Mouse (Mus musculus): ENCODE measurements around the gene Ndufa4l2. TPM values are rescaled to one million over a fixed set of nuclear protein-coding genes. Genes with fewer than 3 reads are reported as not detected.

Gene Ndufa4l2
- polyA plus RNA-seq, 1 experiment: 10.3 TPM

DNA sequence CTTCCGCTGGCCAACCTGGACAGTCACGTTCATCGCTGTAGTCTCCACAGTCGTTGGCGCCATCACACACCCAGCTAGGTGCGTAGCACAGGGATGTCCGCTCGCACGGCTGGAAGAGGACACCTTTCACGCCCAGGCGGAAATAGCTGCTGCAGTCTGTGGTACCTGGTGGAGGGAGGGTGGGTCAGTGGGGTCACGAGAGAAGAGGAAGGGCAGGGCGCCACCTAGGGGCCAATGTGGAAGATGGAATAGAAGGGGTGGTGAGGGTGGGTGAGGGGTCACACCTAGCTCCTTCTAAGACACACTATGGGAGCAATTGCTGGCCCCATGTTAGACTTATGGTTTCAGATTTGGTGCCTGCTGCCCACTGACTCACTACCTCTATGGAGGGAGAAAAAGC lies 42.6 kb downstream of the Ndufa4l2 start:
- DNase-seq (ENCODE audit: extremely low spot score in 1 of 2, low spot score in 1 of 2): no peak

DNA sequence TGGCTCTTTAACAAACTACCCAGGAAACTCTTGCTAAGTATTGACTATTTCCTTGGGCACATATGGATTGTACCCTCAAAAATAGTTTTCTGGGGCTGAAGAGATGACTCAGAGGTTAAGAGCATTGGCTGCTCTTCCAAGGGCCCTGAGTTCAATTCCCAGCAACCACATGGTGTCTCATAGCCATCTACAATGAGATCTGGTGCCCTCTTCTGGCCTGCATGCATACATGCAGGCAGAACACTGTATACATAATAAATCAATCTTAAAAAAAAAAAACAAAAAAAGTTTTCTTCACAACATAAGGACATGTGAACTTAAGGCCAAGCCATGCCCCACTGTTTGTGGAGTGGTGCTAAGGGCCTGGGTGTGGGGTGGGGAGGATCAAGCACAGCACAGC lies 46.4 kb downstream of the Ndufa4l2 start:
- DNase-seq (ENCODE audit: extremely low spot score in 1 of 2, low spot score in 1 of 2): no peak

- DNase-seq (ENCODE audit: extremely low spot score in 1 of 2, low spot score in 1 of 2): no peak
These were observed 49.1 kb downstream of the Ndufa4l2 start for GRCm38 (mm10) chr10:127563840-127564239.

- peak in 1 of 2 experiments; percentile 27 for DNase-seq (ENCODE audit: extremely low spot score in 1 of 2, low spot score in 1 of 2)
These were observed 49.5 kb downstream of the Ndufa4l2 start for GRCm38 (mm10) chr10:127564301-127564700.

Other genes with a start within 250 kb of the Ndufa4l2 start
- gene Dctn2, start 248.6 kb upstream of the Ndufa4l2 start, polyA plus RNA-seq (2012; rRNA removed): 285 and 313 TPM in 2 replicates
- 50.0 and 51.5 TPM in 2 replicates for gene Mbd6, start 225.9 kb upstream of the Ndufa4l2 start, polyA plus RNA-seq (2012; rRNA removed)
- gene Mars, start 203.2 kb upstream of the Ndufa4l2 start, polyA plus RNA-seq (2012; rRNA removed): 63.1 and 81.8 TPM in 2 replicates
- gene Arhgap9, start 193.0 kb upstream of the Ndufa4l2 start, polyA plus RNA-seq (2012; rRNA removed): 1.1 and 1.3 TPM in 2 replicates
- gene Gli1, start 173.0 kb upstream of the Ndufa4l2 start, polyA plus RNA-seq (2012; rRNA removed): 2.0 and 3.2 TPM in 2 replicates
- 0.10 and 0.13 TPM in 2 replicates for gene Inhbe, start 160.6 kb upstream of the Ndufa4l2 start, polyA plus RNA-seq (2012; rRNA removed)
- not detected in 2 replicates for gene Inhbc, start 144.5 kb upstream of the Ndufa4l2 start, polyA plus RNA-seq (2012; rRNA removed)
- 179 and 210 TPM in 2 replicates for gene R3hdm2, start 134.6 kb upstream of the Ndufa4l2 start, polyA plus RNA-seq (2012; rRNA removed)
- gene Stac3, start 13.3 kb upstream of the Ndufa4l2 start, polyA plus RNA-seq (2012; rRNA removed): 8.8 and 9.8 TPM in 2 replicates
- 45.3 and 46.6 TPM in 2 replicates for gene Shmt2, start 7.5 kb downstream of the Ndufa4l2 start, polyA plus RNA-seq (2012; rRNA removed)
- gene Nxph4, start 19.6 kb downstream of the Ndufa4l2 start, polyA plus RNA-seq (2012; rRNA removed): 9.3 and 12.1 TPM in 2 replicates
- 279 and 283 TPM in 2 replicates for gene Lrp1, start 106.2 kb downstream of the Ndufa4l2 start, polyA plus RNA-seq (2012; rRNA removed)
- 11.0 and 11.9 TPM in 2 replicates for gene Stat6, start 128.0 kb downstream of the Ndufa4l2 start, polyA plus RNA-seq (2012; rRNA removed)
- gene Nemp1, start 151.9 kb downstream of the Ndufa4l2 start, polyA plus RNA-seq (2012; rRNA removed): 4.5 and 4.8 TPM in 2 replicates
- gene Nab2, start 153.6 kb downstream of the Ndufa4l2 start, polyA plus RNA-seq (2012; rRNA removed): 38.2 and 46.1 TPM in 2 replicates
- gene Myo1a, start 190.2 kb downstream of the Ndufa4l2 start, polyA plus RNA-seq (2012; rRNA removed): 1.4 and 1.5 TPM in 2 replicates
- 34.9 and 38.9 TPM in 2 replicates for gene Tac2, start 209.5 kb downstream of the Ndufa4l2 start, polyA plus RNA-seq (2012; rRNA removed)
- gene Zbtb39, start 224.6 kb downstream of the Ndufa4l2 start, polyA plus RNA-seq (2012; rRNA removed): 6.0 and 6.1 TPM in 2 replicates
- 1.1 and 1.9 TPM in 2 replicates for gene Gpr182, start 236.8 kb downstream of the Ndufa4l2 start, polyA plus RNA-seq (2012; rRNA removed)
- gene Rdh1, start 244.8 kb downstream of the Ndufa4l2 start, polyA plus RNA-seq (2012; rRNA removed): 0.11 and 0.18 TPM in 2 replicates
- 0.17 and 0.40 TPM in 2 replicates for gene Rdh16f1, start 244.8 kb downstream of the Ndufa4l2 start, polyA plus RNA-seq (2012; rRNA removed)